Mouse (Mus musculus) gastrocnemius, postnatal 25 days (tissue): ENCODE measurements around the gene Olfr1033. TPM values are rescaled to one million over a fixed set of nuclear protein-coding genes. Genes with fewer than 3 reads are reported as not detected.
"Not testable (repeated sequence)": the region's sequence is repeated elsewhere in the genome, so short reads cannot be mapped to it uniquely, and the experiment has no call there.

ENCODE experiments used
- DNase-seq: peaks from one replicate; pipeline ENCODE4 v3.0.0; 2022
- long read RNA-seq, 2 experiments: library from polyadenylated mRNA; stranded (forward); transcript quantifications; one replicate each; pipeline ENCODE4 v2.0.0; 2021
- total RNA-seq, 2 experiments: library from RNA; stranded (reverse); gene quantifications; 1 replicate in 1 of 2; 2 replicates in 1 of 2; pipeline ENCODE4 v1.2.3; 2021

The Olfr1033 gene
- under 1 TPM in 1 of 2 experiments, not detected in 1; 0.08 TPM for total RNA-seq
- long read RNA-seq, experiment 1: 0 reads
- long read RNA-seq, experiment 2: 0 reads

GRCm38 (mm10) chr2:86020406-86020805, at the start of gene Olfr1033:
TSS of gene Olfr1033 (plus strand) at chr2:86020633.
- not testable (repeated sequence) for DNase-seq

GRCm38 (mm10) chr2:85973595-85973994, 46.8 kb upstream of the Olfr1033 start, which contains the start of gene Olfr1029:
TSS of gene Olfr1029 (plus strand) at chr2:85973895.
- no peak for DNase-seq

- no peak for DNase-seq
Measured at GRCm38 (mm10) chr2:85978976-85979375, 41.5 kb upstream of the Olfr1033 start, which contains the start of gene Olfr1030. TSS of gene Olfr1030 (plus strand) at chr2:85979276.

- DNase-seq: no peak
Measured at GRCm38 (mm10) chr2:85990004-85990403, 30.4 kb upstream of the Olfr1033 start, which contains the start of gene Olfr1031. TSS of gene Olfr1031 (plus strand) at chr2:85990304.

- no peak for DNase-seq
Measured at GRCm38 (mm10) chr2:86005240-86005639, 15.2 kb upstream of the Olfr1033 start, which contains the start of gene Olfr1032. TSS of gene Olfr1032 (plus strand) at chr2:86005540.

- not testable (repeated sequence) for DNase-seq
Measured at GRCm38 (mm10) chr2:86021518-86021917, 1.1 kb downstream of the Olfr1033 start.

GRCm38 (mm10) chr2:86045561-86045960, 25.1 kb downstream of the Olfr1033 start, which contains the start of gene Olfr1034:
TSS of gene Olfr1034 (plus strand) at chr2:86045861.
- DNase-seq: no peak

GRCm38 (mm10) chr2:86050777-86051176, 30.3 kb downstream of the Olfr1033 start:
- DNase-seq: not testable (repeated sequence)

- DNase-seq: not testable (repeated sequence)
Measured at GRCm38 (mm10) chr2:86063766-86064165, 43.3 kb downstream of the Olfr1033 start.

GRCm38 (mm10) chr2:86070189-86070588, 49.8 kb downstream of the Olfr1033 start:
- DNase-seq: no peak

- not testable (repeated sequence) for DNase-seq
Measured at GRCm38 (mm10) chr2:86073692-86074091, 53.3 kb downstream of the Olfr1033 start, which contains the start of gene Olfr1036. TSS of gene Olfr1036 (plus strand) at chr2:86073992.

GRCm38 (mm10) chr2:86080478-86080877, 60.0 kb downstream of the Olfr1033 start:
- DNase-seq: not testable (repeated sequence)

- no peak for DNase-seq
Measured at GRCm38 (mm10) chr2:86087285-86087684, 66.9 kb downstream of the Olfr1033 start, which contains the start of gene Olfr1037. TSS of gene Olfr1037 (minus strand) at chr2:86087385.

Other genes with a start within 250 kb of the Olfr1033 start
- not detected for gene Olfr1014, start 247.9 kb upstream of the Olfr1033 start, total RNA-seq
- gene Olfr1015, start 238.6 kb upstream of the Olfr1033 start, total RNA-seq: not detected
- gene Olfr1016, start 218.1 kb upstream of the Olfr1033 start, total RNA-seq: not detected
- gene Olfr1018, start 202.2 kb upstream of the Olfr1033 start, total RNA-seq: not detected
- not detected for gene Olfr1019, start 175.2 kb upstream of the Olfr1033 start, total RNA-seq
- not detected for gene Olfr1020, start 173.6 kb upstream of the Olfr1033 start, total RNA-seq
- gene Olfr1022, start 152.0 kb upstream of the Olfr1033 start, total RNA-seq: not detected
- gene Olfr1023, start 135.0 kb upstream of the Olfr1033 start, total RNA-seq: not detected
- gene Olfr1024, start 115.6 kb upstream of the Olfr1033 start, total RNA-seq: not detected
- gene Olfr1025-ps1, start 105.4 kb upstream of the Olfr1033 start, total RNA-seq: not detected
- not detected for gene Olfr1026, start 99.1 kb upstream of the Olfr1033 start, total RNA-seq
- gene Olfr1028, start 70.2 kb upstream of the Olfr1033 start, total RNA-seq: not detected
- not detected for gene Olfr1029, start 46.7 kb upstream of the Olfr1033 start, total RNA-seq
- gene Olfr1030, start 41.4 kb upstream of the Olfr1033 start, total RNA-seq: not detected
- gene Olfr1031, start 30.3 kb upstream of the Olfr1033 start, total RNA-seq: not detected
- gene Olfr1032, start 15.1 kb upstream of the Olfr1033 start, total RNA-seq: not detected
- not detected for gene Olfr1034, start 25.2 kb downstream of the Olfr1033 start, total RNA-seq
- not detected for gene Olfr1036, start 53.4 kb downstream of the Olfr1033 start, total RNA-seq
- not detected for gene Olfr1037, start 66.8 kb downstream of the Olfr1033 start, total RNA-seq
- not detected for gene Olfr1039, start 115.3 kb downstream of the Olfr1033 start, total RNA-seq
- gene Olfr1040, start 126.1 kb downstream of the Olfr1033 start, total RNA-seq: not detected
- not detected for gene Olfr1042, start 141.2 kb downstream of the Olfr1033 start, total RNA-seq
- gene Olfr1043, start 146.9 kb downstream of the Olfr1033 start, total RNA-seq: not detected
- not detected for gene Olfr1044, start 157.2 kb downstream of the Olfr1033 start, total RNA-seq
- not detected for gene Olfr52, start 165.1 kb downstream of the Olfr1033 start, total RNA-seq
- not detected for gene Olfr1045, start 182.4 kb downstream of the Olfr1033 start, total RNA-seq
- not detected for gene Olfr1046, start 198.7 kb downstream of the Olfr1033 start, total RNA-seq
- gene Olfr1047, start 210.8 kb downstream of the Olfr1033 start, total RNA-seq: not detected
- gene Olfr1048, start 219.7 kb downstream of the Olfr1033 start, total RNA-seq: not detected
- not detected for gene Olfr1049, start 237.7 kb downstream of the Olfr1033 start, total RNA-seq